Mouse (Mus musculus): Measurements from ENCODE around the gene Myg1. TPM values are rescaled to one million over a fixed set of nuclear protein-coding genes. Genes with fewer than 3 reads are reported as not detected.

Myg1 gene
- polyA plus RNA-seq, 1 experiment from 2014 or later: 91.8 TPM

- no peak for ATAC-seq (replicated peaks)
- H3K27ac ChIP-seq: no peak overlapping the region
- peaks cover 15% of the 10 kb centered on the region for H3K27me3 ChIP-seq (replicated peaks)
- H3K36me3 ChIP-seq (replicated peaks): no peaks in the 10 kb centered on the region
- no peak overlapping the region for H3K4me2 ChIP-seq
- no peak overlapping the region for H3K9ac ChIP-seq
- H3K4me1 ChIP-seq: peaks cover 29% of the 10 kb centered on the region
- H3K9me3 ChIP-seq: no peaks in the 10 kb centered on the region
- WGBS: 60% methylated on average over 2 of the region's 2 CpGs
- H3K4me3 ChIP-seq: no peak overlapping the region
These were observed 20.7 kb downstream of the Myg1 start for GRCm38 (mm10) chr15:102352177-102352576.

DNA sequence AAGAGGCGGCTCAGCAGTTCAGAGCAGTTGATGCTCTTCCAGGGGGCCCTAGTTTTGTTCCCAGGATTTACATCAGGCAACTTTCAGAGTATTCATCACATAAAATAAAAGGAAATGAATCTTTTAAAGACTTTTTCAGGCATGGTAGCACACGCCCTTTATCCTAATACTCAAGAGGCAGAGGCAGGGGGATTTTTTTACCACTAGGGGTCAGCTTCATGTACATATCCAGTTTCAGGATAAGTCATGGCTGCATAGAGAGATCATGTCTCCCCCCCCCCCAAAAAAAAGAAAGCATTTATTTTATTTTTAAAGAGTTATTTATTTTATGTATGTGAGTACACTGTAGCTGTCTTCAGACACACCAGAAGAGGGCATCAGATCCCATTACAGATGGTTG, 22.5 kb downstream of the Myg1 start:
- no peaks in the 10 kb centered on the region for H3K9me3 ChIP-seq
- no peak for ATAC-seq (replicated peaks)
- peaks cover 33% of the 10 kb centered on the region for H3K27me3 ChIP-seq (replicated peaks)
- H3K9ac ChIP-seq: no peak overlapping the region
- H3K4me1 ChIP-seq: peaks cover 38% of the 10 kb centered on the region
- no peak overlapping the region for H3K27ac ChIP-seq
- 79% methylated on average over 2 of the region's 2 CpGs for WGBS
- H3K4me3 ChIP-seq: no peak overlapping the region
- H3K36me3 ChIP-seq (replicated peaks): no peaks in the 10 kb centered on the region
- H3K4me2 ChIP-seq: no peak overlapping the region

DNA sequence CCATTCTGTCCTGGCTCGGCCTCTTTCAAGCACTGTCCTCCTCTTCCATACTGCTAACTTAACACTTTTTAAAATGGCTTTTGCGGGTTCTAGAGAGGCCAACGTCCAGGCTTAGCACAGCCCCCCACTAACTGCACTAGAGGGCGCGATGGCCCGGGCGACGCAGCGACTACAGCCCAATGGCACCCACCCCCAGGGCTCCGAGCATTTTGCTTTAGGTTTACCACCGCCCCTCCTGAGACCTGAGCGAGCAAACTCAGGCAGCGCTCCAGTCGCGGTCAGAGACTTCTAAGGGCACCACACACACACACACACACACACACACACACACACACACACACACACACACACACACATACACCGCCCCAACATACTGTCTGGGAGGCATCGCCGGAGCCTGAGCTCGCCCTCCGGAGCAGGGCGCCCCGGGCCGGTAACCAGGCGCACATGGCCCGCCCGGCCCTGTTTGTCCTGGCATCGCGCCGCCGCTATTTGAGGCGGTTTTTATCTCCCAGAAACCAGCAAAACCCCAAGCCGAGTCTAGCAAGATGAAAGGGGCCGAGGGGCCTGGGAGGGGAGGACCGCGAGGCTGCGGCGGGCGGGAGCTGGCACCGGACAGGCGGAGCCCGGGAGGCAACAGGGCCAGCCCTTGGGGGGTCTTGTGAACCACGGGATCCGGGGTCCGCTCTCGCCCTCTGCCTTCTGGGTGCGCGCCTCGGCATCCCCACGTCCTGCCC, 23.8 kb downstream of the Myg1 start:
- Histone ChIP-seq H3K36me3 (replicated peaks) (no peaks in the 10 kb centered on the region), H3K9ac (peak overlapping the region; percentile 58), H3K9me3 (no peaks in the 10 kb centered on the region), H3K27me3 (replicated peaks) (peaks cover 38% of the 10 kb centered on the region), H3K4me2 (peak overlapping the region; percentile 99), H3K4me3 (peak overlapping the region; percentile 49), H3K27ac (peak overlapping the region; percentile 68), H3K4me1 (peaks cover 30% of the 10 kb centered on the region)
- ATAC-seq (replicated peaks): peak; percentile 53; the same call in 1 of the 2 replicates
- under 1% methylated on average over 47 of the region's 49 CpGs for WGBS

DNA sequence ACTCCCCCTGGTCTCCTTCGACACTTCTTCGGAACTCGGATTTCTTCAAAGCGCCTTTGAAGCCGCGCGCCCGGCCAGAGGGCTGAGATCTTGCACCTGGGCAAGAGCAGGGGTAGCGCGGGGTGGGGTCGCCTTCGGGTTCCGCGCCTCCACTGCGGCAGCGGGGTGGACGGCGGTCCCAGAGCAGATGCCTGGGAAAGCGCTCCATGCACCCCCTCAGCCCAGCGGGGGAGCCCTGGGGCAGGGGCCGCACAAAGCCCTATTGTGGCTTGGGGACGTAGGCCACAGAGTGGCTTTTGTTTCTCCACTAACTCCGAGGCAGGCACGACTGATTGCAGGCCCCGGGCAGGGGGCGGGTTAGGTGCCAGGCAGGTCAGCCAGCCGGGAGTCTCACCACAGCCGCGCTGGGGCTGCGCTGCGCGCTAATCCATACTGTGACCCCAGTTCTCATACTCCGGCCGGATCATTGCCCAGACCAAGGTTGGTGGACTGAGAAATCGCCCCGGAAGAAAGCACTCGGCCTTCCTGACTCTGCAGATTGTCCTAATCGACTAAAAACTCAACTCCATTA, 24.4 kb downstream of the Myg1 start:
- Histone ChIP-seq H3K4me1 (peaks cover 28% of the 10 kb centered on the region), H3K36me3 (replicated peaks) (no peaks in the 10 kb centered on the region), H3K27me3 (replicated peaks) (peaks cover 38% of the 10 kb centered on the region), H3K4me2 (peak overlapping the region; percentile 99), H3K4me3 (peak overlapping the region; percentile 49), H3K27ac (peak overlapping the region; percentile 68), H3K9me3 (no peaks in the 10 kb centered on the region), H3K9ac (peak overlapping the region; percentile 58)
- ATAC-seq (replicated peaks): peak; percentile 21
- 1% methylated on average over 38 of the region's 38 CpGs for WGBS

DNA sequence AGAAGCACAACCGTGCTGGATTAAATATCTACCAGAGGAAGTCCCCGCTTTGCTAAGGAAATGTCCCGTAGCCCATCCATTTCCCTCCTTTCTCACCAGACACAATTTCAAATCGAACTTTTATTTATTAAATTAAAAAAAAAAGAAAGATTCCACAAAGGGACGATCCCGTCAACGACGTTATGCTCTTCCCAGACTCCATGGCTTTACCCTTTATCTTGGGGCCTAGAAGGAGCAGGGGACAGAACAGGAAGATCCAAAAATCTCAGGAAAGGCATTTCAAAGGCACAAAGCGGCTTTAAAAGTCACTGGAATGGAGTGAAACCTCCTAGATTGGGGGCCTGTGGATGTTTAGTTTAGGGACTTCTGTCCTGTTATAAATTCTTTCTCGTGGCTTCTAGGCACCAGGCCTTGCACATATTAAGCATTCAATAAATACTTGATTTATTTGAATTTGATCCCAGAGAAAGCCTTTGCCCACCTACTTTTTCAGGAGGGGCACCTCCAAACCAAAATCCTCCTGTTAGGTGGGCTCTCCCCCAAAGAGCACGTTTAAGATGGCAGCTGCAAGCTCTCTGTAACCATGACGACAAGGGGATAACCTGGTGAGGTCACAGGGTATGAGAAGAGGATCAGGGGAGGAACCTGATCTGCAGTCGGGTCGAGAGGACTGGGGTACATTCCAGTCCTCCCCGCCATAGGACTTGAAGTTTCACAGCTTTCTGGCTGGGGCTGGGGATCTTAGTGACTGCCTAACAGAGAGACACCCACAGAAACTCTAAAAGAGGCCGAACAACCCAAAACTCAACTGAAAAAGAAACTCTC, 25.2 kb downstream of the Myg1 start:
- WGBS: 27% methylated on average over 16 of the region's 16 CpGs
- Histone ChIP-seq H3K27me3 (replicated peaks) (peaks cover 38% of the 10 kb centered on the region), H3K4me2 (peak overlapping the region; percentile 99; the same call in 1 of the 2 replicates), H3K9me3 (no peaks in the 10 kb centered on the region), H3K9ac (no peak overlapping the region), H3K4me1 (peaks cover 25% of the 10 kb centered on the region), H3K4me3 (no peak overlapping the region), H3K27ac (no peak overlapping the region), H3K36me3 (replicated peaks) (no peaks in the 10 kb centered on the region)
- ATAC-seq (replicated peaks): no peak

DNA sequence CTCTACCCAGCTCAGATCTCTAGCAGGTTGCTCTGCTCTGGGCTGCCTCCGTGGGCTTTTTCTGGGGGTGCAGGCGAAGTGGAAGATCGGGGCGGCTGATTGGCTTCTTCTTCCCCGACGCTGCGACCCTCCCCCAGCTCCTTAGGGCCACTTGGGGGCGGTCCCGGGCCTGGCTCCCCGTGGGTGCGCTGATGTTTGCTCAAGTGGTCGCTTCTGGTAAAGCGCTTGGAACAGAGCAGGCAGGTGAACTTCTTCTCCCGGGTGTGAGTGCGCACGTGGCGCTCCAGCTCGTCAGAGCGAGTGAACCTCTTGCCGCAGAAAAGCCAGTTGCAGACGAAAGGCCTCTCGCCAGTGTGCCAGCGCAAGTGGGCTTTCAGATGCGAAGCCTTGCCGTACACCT, 26.6 kb downstream of the Myg1 start:
- Histone ChIP-seq H3K4me2 (peak overlapping the region; percentile 41), H3K9ac (no peak overlapping the region; the same call in 1 of the 2 replicates), H3K27ac (no peak overlapping the region), H3K4me3 (peak overlapping the region; percentile 23), H3K27me3 (replicated peaks) (peaks cover 41% of the 10 kb centered on the region), H3K4me1 (peaks cover 25% of the 10 kb centered on the region), H3K36me3 (replicated peaks) (no peaks in the 10 kb centered on the region), H3K9me3 (no peaks in the 10 kb centered on the region)
- WGBS: 4% methylated on average over 25 of the region's 25 CpGs
- no peak for ATAC-seq (replicated peaks)

- H3K4me3 ChIP-seq: no peak overlapping the region
- no peaks in the 10 kb centered on the region for H3K9me3 ChIP-seq
- peaks cover 44% of the 10 kb centered on the region for H3K27me3 ChIP-seq (replicated peaks)
- H3K4me1 ChIP-seq: peaks cover 25% of the 10 kb centered on the region
- WGBS: 30% methylated on average over 5 of the region's 5 CpGs
- H3K27ac ChIP-seq: no peak overlapping the region
- H3K36me3 ChIP-seq (replicated peaks): no peaks in the 10 kb centered on the region
- ATAC-seq (replicated peaks): no peak; the same call in 1 of the 2 replicates
- no peak overlapping the region for H3K9ac ChIP-seq
- H3K4me2 ChIP-seq: no peak overlapping the region
These were observed 27.3 kb downstream of the Myg1 start for GRCm38 (mm10) chr15:102358834-102359233.

GRCm38 (mm10) chr15:102362648-102363047, 31.1 kb downstream of the Myg1 start:
- WGBS: 9% methylated on average over 14 of the region's 14 CpGs
- H3K36me3 ChIP-seq (replicated peaks): no peaks in the 10 kb centered on the region
- no peak overlapping the region for H3K9ac ChIP-seq
- H3K4me3 ChIP-seq: no peak overlapping the region
- no peak for ATAC-seq (replicated peaks)
- 0 out of 2 replicates have a peak overlapping the region, but pooled peaks have one; percentile 11 for H3K4me2 ChIP-seq
- no peaks in the 10 kb centered on the region for H3K9me3 ChIP-seq
- H3K4me1 ChIP-seq: peaks cover 20% of the 10 kb centered on the region
- no peak overlapping the region for H3K27ac ChIP-seq
- peaks cover 25% of the 10 kb centered on the region for H3K27me3 ChIP-seq (replicated peaks)

DNA sequence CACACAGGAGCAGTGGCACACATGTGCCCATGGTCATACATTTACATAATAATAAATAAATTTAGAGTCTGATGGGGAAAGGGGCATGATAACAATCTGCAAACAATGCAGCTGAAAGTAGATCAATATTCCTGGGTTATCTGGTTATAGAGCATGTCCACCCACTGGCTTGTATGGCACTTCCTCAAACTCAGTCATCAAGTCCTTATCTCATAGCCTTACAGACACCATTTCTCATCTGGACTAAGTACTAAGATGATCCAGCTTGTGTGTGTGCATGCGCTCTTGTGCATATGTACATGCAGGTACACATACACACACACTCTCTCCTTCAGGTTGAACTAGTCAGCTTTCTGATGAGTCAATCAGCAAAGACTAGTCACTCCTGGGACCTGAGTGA, 33.2 kb downstream of the Myg1 start:
- no peaks in the 10 kb centered on the region for H3K36me3 ChIP-seq (replicated peaks)
- H3K27me3 ChIP-seq (replicated peaks): peaks cover 7% of the 10 kb centered on the region
- no peak for ATAC-seq (replicated peaks)
- H3K9ac ChIP-seq: no peak overlapping the region
- 98% methylated on average over 1 of the region's 1 CpGs for WGBS
- H3K4me2 ChIP-seq: no peak overlapping the region
- no peaks in the 10 kb centered on the region for H3K9me3 ChIP-seq
- peaks cover 11% of the 10 kb centered on the region for H3K4me1 ChIP-seq
- no peak overlapping the region for H3K4me3 ChIP-seq
- H3K27ac ChIP-seq: no peak overlapping the region

DNA sequence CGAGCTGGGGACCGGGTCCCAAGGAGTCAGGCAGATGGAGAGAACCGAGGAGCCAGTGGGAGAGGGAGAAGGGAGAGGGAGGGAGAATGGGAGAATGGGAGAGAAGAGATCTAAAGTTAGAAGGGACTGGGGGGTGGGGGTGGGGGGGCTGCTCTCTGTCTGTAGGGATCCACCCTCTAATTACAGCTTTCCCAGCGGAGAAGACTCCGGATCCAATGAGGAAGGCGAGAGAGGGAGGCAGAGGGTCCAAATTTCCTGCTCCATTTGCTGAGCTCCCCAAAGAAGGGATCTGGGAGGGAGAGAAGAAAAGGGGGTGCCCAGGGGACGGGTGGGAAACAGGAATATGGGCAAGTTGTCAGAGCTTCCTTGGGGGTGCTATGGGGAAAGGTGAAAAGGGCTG, 34.7 kb downstream of the Myg1 start:
- Histone ChIP-seq H3K4me2 (peak overlapping the region; percentile 52), H3K4me3 (peak overlapping the region; percentile 27; the same call in 1 of the 2 replicates), H3K27ac (no peak overlapping the region), H3K4me1 (peaks cover 15% of the 10 kb centered on the region), H3K9me3 (no peaks in the 10 kb centered on the region), H3K27me3 (replicated peaks) (peaks cover 21% of the 10 kb centered on the region), H3K36me3 (replicated peaks) (no peaks in the 10 kb centered on the region), H3K9ac (no peak overlapping the region)
- no peak for ATAC-seq (replicated peaks)
- 5% methylated on average over 7 of the region's 7 CpGs for WGBS

DNA sequence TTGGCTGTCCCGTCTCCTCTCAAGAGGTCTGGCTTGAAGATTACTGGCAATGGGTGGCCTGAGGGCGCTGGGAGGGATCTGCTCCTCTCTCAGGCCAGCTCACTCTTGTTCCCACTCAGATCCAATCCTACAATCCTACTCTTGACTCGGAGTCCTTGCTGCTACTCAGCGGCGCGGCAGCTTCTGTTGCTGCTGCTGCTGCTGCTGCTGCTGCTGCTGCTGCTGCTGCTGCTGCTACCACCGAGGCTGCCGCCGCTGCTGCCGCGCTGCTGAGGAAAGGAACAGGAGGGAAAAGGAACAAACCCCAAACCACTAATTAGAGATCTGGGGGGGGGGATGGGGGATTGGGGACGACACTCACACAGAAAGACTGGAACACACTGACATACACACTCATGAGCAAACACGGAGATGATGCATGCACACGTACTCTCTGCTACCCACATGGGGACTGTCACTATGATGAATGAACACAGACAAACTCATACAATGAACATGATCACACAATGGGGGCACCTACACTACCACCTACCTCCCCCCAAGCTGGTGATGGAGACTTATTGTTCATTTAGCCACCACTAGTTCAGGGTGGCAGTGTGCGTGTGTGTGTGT, 35.3 kb downstream of the Myg1 start, which contains the start of gene Sp7:
Sp7 (minus strand) TSS at position 450 of the 612 bp plus-strand sequence.
- H3K9ac ChIP-seq: 0 out of 2 replicates have a peak within 1 kb of the TSS, but pooled peaks have one; percentile 25
- H3K4me2 ChIP-seq: peak within 1 kb of the TSS; percentile 52
- 6% methylated on average over 15 of the region's 15 CpGs for WGBS
- peak within 1 kb of the TSS; percentile 27 for H3K4me3 ChIP-seq
- no peak for ATAC-seq (replicated peaks)
- H3K36me3 ChIP-seq (replicated peaks): no peaks in the 10 kb centered on the region
- no peaks in the 10 kb centered on the region for H3K9me3 ChIP-seq
- H3K4me1 ChIP-seq: peaks cover 15% of the 10 kb centered on the region
- H3K27ac ChIP-seq: no peak within 1 kb of the TSS
- peaks cover 24% of the 10 kb centered on the region for H3K27me3 ChIP-seq (replicated peaks)

DNA sequence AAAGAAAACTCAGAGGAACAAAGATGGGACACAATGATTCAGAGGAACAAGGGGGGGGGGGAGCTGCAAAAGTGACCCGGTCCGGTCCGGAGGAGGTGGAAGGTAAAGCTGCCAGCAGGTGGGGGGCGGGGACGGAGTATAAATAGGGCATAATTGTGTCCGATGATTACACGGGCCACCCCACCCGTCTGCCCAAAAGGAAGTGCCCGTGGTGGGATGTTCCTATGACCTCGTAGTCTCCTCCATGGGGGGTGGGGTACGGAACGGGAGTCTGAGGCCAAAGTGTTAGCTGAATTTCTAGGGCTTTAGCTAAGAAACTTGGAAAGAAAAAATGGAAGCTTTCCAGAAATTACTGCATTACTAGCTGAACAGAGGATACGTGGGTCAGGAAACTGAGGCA, 38.5 kb downstream of the Myg1 start:
- WGBS: 13% methylated on average over 13 of the region's 13 CpGs

More for the DNA sequence above, 38.5 kb downstream of the Myg1 start:
- Histone ChIP-seq H3K9ac (no peak overlapping the region), H3K27ac (no peak overlapping the region), H3K36me3 (replicated peaks) (no peaks in the 10 kb centered on the region), H3K4me3 (no peak overlapping the region), H3K4me1 (peaks cover 15% of the 10 kb centered on the region), H3K4me2 (no peak overlapping the region), H3K9me3 (no peaks in the 10 kb centered on the region), H3K27me3 (replicated peaks) (peaks cover 18% of the 10 kb centered on the region; the same call in 1 of the 2 replicates)
- no peak for ATAC-seq (replicated peaks)
